19 mouse cellular contexts compared by ENCODE assay signal in genomic region chr12:110200887-110201286, GRCm38 (mm10).
DNase-seq lines count a peak whose midpoint lies in the region; ATAC-seq and TF ChIP-seq lines count a peak whose summit lies in the region.
"Had no signal": no experiment of that assay in that cellular context is flagged by ENCODE, and none has a peak within 500 bp of the region (broad histone marks: within the 10 kb centered on the region; RNA-seq: fewer than 3 reads in every experiment).

No protein-coding gene starts in this region.

- TF ChIP-seq CTCF in liver, postnatal 0 days (IDR thresholded peaks at IDR 0.05; ENCODE audit: low read depth), result no peak

- no peak overlapping the region for H3K27ac ChIP-seq in liver, postnatal 0 days (ENCODE audit: low read depth)
- H3K27ac ChIP-seq in embryonic facial prominence, embryonic 10.5 days (replicated peaks), result no peak overlapping the region
- no peak overlapping the region for H3K27ac ChIP-seq in hindbrain, embryonic 13.5 days
- H3K27ac ChIP-seq: embryonic facial prominence, embryonic 13.5 days; gastrocnemius, adult 2 months; heart, embryonic 13.5 days; hindbrain, embryonic 12.5 days; hindbrain, postnatal 0 days had no signal

- H3K4me2 ChIP-seq in liver, postnatal 0 days (ENCODE audit: low read depth, low read length), result no peak overlapping the region
- no peak overlapping the region for H3K4me2 ChIP-seq in hindbrain, embryonic 13.5 days
- H3K4me2 ChIP-seq: embryonic facial prominence, embryonic 13.5 days; heart, embryonic 13.5 days; hindbrain, embryonic 12.5 days had no signal

- no peak for ATAC-seq in liver, postnatal 0 days
- no peak for ATAC-seq in hindbrain, embryonic 13.5 days (ENCODE audit: low FRiP score)
- ATAC-seq: forebrain, embryonic 14.5 days; hindbrain, postnatal 0 days had no signal

- 85% methylated on average over 4 of the region's 4 CpGs for WGBS in liver, postnatal 0 days (ENCODE audit: insufficient replicate concordance)
- 91% methylated on average over 4 of the region's 4 CpGs for WGBS in embryonic facial prominence, embryonic 10.5 days
- 88% methylated on average over 4 of the region's 4 CpGs for WGBS in hindbrain, embryonic 13.5 days

- no peaks in the 10 kb centered on the region for H3K9me3 ChIP-seq in liver, postnatal 0 days (ENCODE audit: low read length)
- no peaks in the 10 kb centered on the region for H3K9me3 ChIP-seq in embryonic facial prominence, embryonic 10.5 days
- H3K9me3 ChIP-seq in hindbrain, embryonic 13.5 days, result no peaks in the 10 kb centered on the region
- H3K9me3 ChIP-seq: embryonic facial prominence, embryonic 13.5 days; heart, embryonic 13.5 days; hindbrain, embryonic 12.5 days had no signal

- TF ChIP-seq EP300 in liver, postnatal 0 days (IDR thresholded peaks at IDR 0.05; ENCODE audit: low read depth), result no peak

- DNase-seq in adrenal gland, adult (ENCODE audit: inconsistent age in 2 of 2, low spot score in 1 of 2), result peak; percentile 83 to 87
- DNase-seq in adrenal gland, postnatal 4 days (ENCODE audit: low spot score in 2 of 2), result no peak
- peak; percentile 45 for DNase-seq in 3134 (ENCODE audit: extremely low read depth, insufficient read length, low spot score)
- DNase-seq in adrenal gland, adult 2 months, result peak; percentile 81
- peak; percentile 49 for DNase-seq in adrenal gland, postnatal 25 days
- no peak for DNase-seq in liver, postnatal 0 days
- DNase-seq in embryonic facial prominence, embryonic 10.5 days (ENCODE audit: low spot score), result no peak
- DNase-seq: cerebellum, adult 8-10 months; cerebellum, postnatal 14 days; gastrocnemius, adult 2 months; gastrocnemius, postnatal 25 days; heart, postnatal 4 days had no signal

- H3K27me3 ChIP-seq in liver, postnatal 0 days (ENCODE audit: insufficient read depth, low read length), result no peaks in the 10 kb centered on the region
- H3K27me3 ChIP-seq in embryonic facial prominence, embryonic 10.5 days (replicated peaks; ENCODE audit: low read depth, poor library complexity, severe bottlenecking), result peaks cover 28% of the 10 kb centered on the region
- no peaks in the 10 kb centered on the region for H3K27me3 ChIP-seq in hindbrain, embryonic 13.5 days
- H3K27me3 ChIP-seq: CH12.LX; embryonic facial prominence, embryonic 13.5 days; hindbrain, embryonic 12.5 days had no signal

- H3K9ac ChIP-seq in liver, postnatal 0 days (replicated peaks), result no peak overlapping the region
- H3K9ac ChIP-seq in hindbrain, embryonic 13.5 days, result no peak overlapping the region
- H3K9ac ChIP-seq: embryonic facial prominence, embryonic 13.5 days; heart, embryonic 13.5 days; hindbrain, embryonic 12.5 days had no signal

- no peaks in the 10 kb centered on the region for H3K36me3 ChIP-seq in liver, postnatal 0 days (replicated peaks; ENCODE audit: insufficient read depth, low read length)
- H3K36me3 ChIP-seq in embryonic facial prominence, embryonic 10.5 days (replicated peaks), result no peaks in the 10 kb centered on the region
- H3K36me3 ChIP-seq in hindbrain, embryonic 13.5 days, result no peaks in the 10 kb centered on the region
- H3K36me3 ChIP-seq: embryonic facial prominence, embryonic 13.5 days; heart, embryonic 13.5 days; hindbrain, embryonic 12.5 days had no signal

- H3K4me3 ChIP-seq in liver, postnatal 0 days (ENCODE audit: low read depth, low read length), result no peak overlapping the region
- no peak overlapping the region for H3K4me3 ChIP-seq in embryonic facial prominence, embryonic 10.5 days
- no peak overlapping the region for H3K4me3 ChIP-seq in hindbrain, embryonic 13.5 days
- H3K4me3 ChIP-seq: embryonic facial prominence, embryonic 13.5 days; gastrocnemius, adult 2 months; heart, embryonic 13.5 days; hindbrain, embryonic 12.5 days had no signal

- H3K4me1 ChIP-seq in liver, postnatal 0 days (ENCODE audit: insufficient read depth), result peaks cover 15% of the 10 kb centered on the region
- H3K4me1 ChIP-seq in embryonic facial prominence, embryonic 10.5 days, result 0 out of 2 replicates have a peak, but pooled peaks cover 3% of the 10 kb centered on the region
- no peaks in the 10 kb centered on the region for H3K4me1 ChIP-seq in hindbrain, embryonic 13.5 days (replicated peaks)
- H3K4me1 ChIP-seq: embryonic facial prominence, embryonic 13.5 days; heart, embryonic 13.5 days; hindbrain, embryonic 12.5 days had no signal

Comparison
In these comparisons a context has a peak if more than half of its experiments do, and no peak if none do; other contexts are left out.
1. DNase-seq: peak in adrenal gland, adult (2 of 2), 3134 (single experiment), adrenal gland, adult 2 months (single experiment) and adrenal gland, postnatal 25 days (single experiment); none in adrenal gland, postnatal 4 days (0 of 2), liver, postnatal 0 days (single experiment) and embryonic facial prominence, embryonic 10.5 days (single experiment).